In genomic region chr9:31353518-31353917, GRCm38 (mm10) we compare ENCODE assay signal across 24 mouse cellular contexts. TPM values are rescaled to one million over a fixed set of nuclear protein-coding genes. Genes with fewer than 3 reads are reported as not detected.
DNase-seq lines count a peak whose midpoint lies in the region; ATAC-seq and TF ChIP-seq lines count a peak whose summit lies in the region.
"Had no signal": no experiment of that assay in that cellular context is flagged by ENCODE, and none has a peak within 500 bp of the region (broad histone marks: within the 10 kb centered on the region; RNA-seq: fewer than 3 reads in every experiment).

No protein-coding gene starts in this region.

- no peak overlapping the region for H3K4me3 ChIP-seq in liver, adult 2 months (ENCODE audit: insufficient read depth, low read depth, low read length)
- no peak overlapping the region for H3K4me3 ChIP-seq in liver, embryonic 13.5 days (replicated peaks)
- H3K4me3 ChIP-seq in liver, embryonic 15.5 days (replicated peaks): no peak overlapping the region
- 0 out of 2 replicates have a peak overlapping the region, but pooled peaks have one; percentile 19 for H3K4me3 ChIP-seq in liver, postnatal 0 days (ENCODE audit: low read depth, low read length)
- H3K4me3 ChIP-seq: embryonic facial prominence, embryonic 10.5 days; embryonic facial prominence, embryonic 12.5 days; forebrain, embryonic 13.5 days had no signal

- no peaks in the 10 kb centered on the region for H3K27me3 ChIP-seq in liver, adult 2 months (ENCODE audit: control insufficient read depth, insufficient read depth, low read length)
- H3K27me3 ChIP-seq in liver, embryonic 13.5 days: no peaks in the 10 kb centered on the region
- H3K27me3 ChIP-seq in liver, embryonic 15.5 days: no peaks in the 10 kb centered on the region
- H3K27me3 ChIP-seq in liver, postnatal 0 days (ENCODE audit: insufficient read depth, low read length): no peaks in the 10 kb centered on the region
- H3K27me3 ChIP-seq: CH12.LX; embryonic facial prominence, embryonic 12.5 days; forebrain, embryonic 13.5 days; Patski had no signal

- no peak overlapping the region for H3K27ac ChIP-seq in liver, adult 2 months (replicated peaks; ENCODE audit: insufficient read depth, low read depth, low read length)
- no peak overlapping the region for H3K27ac ChIP-seq in liver, embryonic 13.5 days
- H3K27ac ChIP-seq in liver, embryonic 15.5 days (replicated peaks): peak overlapping the region; percentile 57
- peak overlapping the region; percentile 77 for H3K27ac ChIP-seq in liver, postnatal 0 days (ENCODE audit: low read depth)
- H3K27ac ChIP-seq: embryonic facial prominence, embryonic 10.5 days; embryonic facial prominence, embryonic 12.5 days; forebrain, embryonic 13.5 days had no signal

- H3K4me2 ChIP-seq in liver, embryonic 13.5 days: peak overlapping the region; percentile 7; the same call in 1 of the 2 replicates
- no peak overlapping the region; the same call in 1 of the 2 replicates for H3K4me2 ChIP-seq in liver, embryonic 15.5 days
- peak overlapping the region; percentile 56 for H3K4me2 ChIP-seq in liver, postnatal 0 days (ENCODE audit: low read depth, low read length)
- H3K4me2 ChIP-seq: embryonic facial prominence, embryonic 12.5 days; forebrain, embryonic 13.5 days had no signal

- no peaks in the 10 kb centered on the region for H3K79me2 ChIP-seq in liver, adult 2 months (ENCODE audit: control insufficient read depth, insufficient read depth, low read length)

- WGBS in liver, adult 2 months: 23% methylated on average over 10 of the region's 10 CpGs
- 74% methylated on average over 10 of the region's 10 CpGs for WGBS in liver, embryonic 13.5 days (ENCODE audit: insufficient replicate concordance)
- WGBS in liver, embryonic 15.5 days (ENCODE audit: insufficient replicate concordance): 79% methylated on average over 10 of the region's 10 CpGs
- WGBS in liver, postnatal 0 days (ENCODE audit: insufficient replicate concordance): 66% methylated on average over 10 of the region's 10 CpGs

- no peaks in the 10 kb centered on the region for H3K9me3 ChIP-seq in liver, embryonic 13.5 days (replicated peaks)
- no peaks in the 10 kb centered on the region for H3K9me3 ChIP-seq in liver, embryonic 15.5 days (replicated peaks)
- H3K9me3 ChIP-seq in liver, postnatal 0 days (ENCODE audit: low read length): no peaks in the 10 kb centered on the region
- H3K9me3 ChIP-seq: embryonic facial prominence, embryonic 10.5 days; embryonic facial prominence, embryonic 12.5 days; forebrain, embryonic 13.5 days; G1E had no signal

- no peak; the same call in 1 of the 2 replicates for TF ChIP-seq EP300 in liver, postnatal 0 days (IDR thresholded peaks at IDR 0.05; ENCODE audit: low read depth)

- TF ChIP-seq CTCF in liver, adult 2 months (IDR thresholded peaks at IDR 0.05; ENCODE audit: low read depth, low read length): no peak
- no peak for TF ChIP-seq CTCF in liver, postnatal 0 days (IDR thresholded peaks at IDR 0.05; ENCODE audit: low read depth)

- ATAC-seq in liver, embryonic 13.5 days (ENCODE audit: low read depth): peak; percentile 39; the same call in 1 of the 2 replicates
- ATAC-seq in liver, embryonic 15.5 days (ENCODE audit: insufficient read depth): peak; percentile 45; the same call in 1 of the 2 replicates
- ATAC-seq in liver, postnatal 0 days: peak; percentile 89
- ATAC-seq: activated CD4-positive, CD25-positive, alpha-beta regulatory T cell, adult 4 months; CD4-positive, CD25-positive, alpha-beta regulatory T cell, adult 4 months; forebrain, embryonic 13.5 days; Patski had no signal

- no peak overlapping the region for H3K9ac ChIP-seq in liver, adult 2 months (ENCODE audit: low read depth, low read length)
- H3K9ac ChIP-seq in liver, embryonic 13.5 days: no peak overlapping the region
- H3K9ac ChIP-seq in liver, embryonic 15.5 days: no peak overlapping the region
- no peak overlapping the region for H3K9ac ChIP-seq in liver, postnatal 0 days (replicated peaks)
- H3K9ac ChIP-seq: embryonic facial prominence, embryonic 12.5 days; forebrain, embryonic 13.5 days had no signal

- H3K4me1 ChIP-seq in liver, adult 2 months (ENCODE audit: control insufficient read depth, insufficient read depth, low read length): peaks cover 6% of the 10 kb centered on the region
- peaks cover 4% of the 10 kb centered on the region; the same call in 1 of the 2 replicates for H3K4me1 ChIP-seq in liver, embryonic 13.5 days (replicated peaks)
- 0 out of 2 replicates have a peak, but pooled peaks cover 7% of the 10 kb centered on the region for H3K4me1 ChIP-seq in liver, embryonic 15.5 days (replicated peaks)
- peaks cover 7% of the 10 kb centered on the region; the same call in 1 of the 2 replicates for H3K4me1 ChIP-seq in liver, postnatal 0 days (ENCODE audit: insufficient read depth)
- H3K4me1 ChIP-seq: embryonic facial prominence, embryonic 10.5 days; embryonic facial prominence, embryonic 12.5 days; forebrain, embryonic 13.5 days had no signal

- no peak for TF ChIP-seq POLR2A in liver, adult 2 months (IDR thresholded peaks at IDR 0.05; ENCODE audit: extremely low read depth, insufficient read depth, low read length)

- H3K36me3 ChIP-seq in liver, adult 2 months (ENCODE audit: control insufficient read depth, insufficient read depth, low read length): peaks cover 3% of the 10 kb centered on the region; the same call in 1 of the 2 replicates
- H3K36me3 ChIP-seq in liver, embryonic 13.5 days: peaks cover 66% of the 10 kb centered on the region
- H3K36me3 ChIP-seq in liver, embryonic 15.5 days (replicated peaks): peaks cover 45% of the 10 kb centered on the region
- H3K36me3 ChIP-seq in liver, postnatal 0 days (replicated peaks; ENCODE audit: insufficient read depth, low read length): 0 out of 2 replicates have a peak, but pooled peaks cover 3% of the 10 kb centered on the region

- DNase-seq in liver, adult 2 months (ENCODE audit: extremely low read depth, low read depth, low spot score): peak; percentile 16
- DNase-seq in liver: no peak
- no peak for DNase-seq in liver, embryonic 13.5 days
- DNase-seq in liver, postnatal 0 days: peak; percentile 80
- no peak for DNase-seq in heart, adult 8-10 months (ENCODE audit: low spot score)
- DNase-seq in ovary, postnatal 10 days (ENCODE audit: low spot score): no peak
- DNase-seq: adrenal gland, adult 8-10 months; adrenal gland, postnatal 14 days; adrenal gland, postnatal 36 days; B cell, adult 2 months; cerebellum, adult 11-12 months; cerebellum, adult 2 months; cerebellum, adult 9-10 months; cerebellum, postnatal 10 days; cerebellum, postnatal 25 days had no signal

RNA-seq across cellular contexts. Expression of gene Nfrkb, which starts 32.5 kb away (rescaled TPM):
- 6.6 and 8.6 TPM in 2 replicates for total RNA-seq in liver, adult 2 months (2014; rRNA removed)
- 5.6 and 8.2 TPM in 2 replicates for polyA plus RNA-seq in liver, adult 2 months (2012; rRNA removed)
- polyA plus RNA-seq in liver, embryonic 13.5 days (2015; fragmentation: Nextera tagmentation; extraction: Ambion mirVana): 5.8 and 6.7 TPM in 2 replicates
- polyA plus RNA-seq in liver, embryonic 15.5 days (2015; fragmentation: Nextera tagmentation; extraction: Ambion mirVana): 5.7 and 6.1 TPM in 2 replicates
- polyA plus RNA-seq in liver, postnatal 0 days (2015; fragmentation: Nextera tagmentation; extraction: Ambion mirVana): 5.3 TPM in 2 replicates
- 10 to 100 TPM in 1 of 4 experiments, 1 to 10 TPM in 3; 8.0 to 12.1 (median 9.0) TPM for total RNA-seq in heart, adult 8-10 months (2022)

Comparison
In these comparisons a context has a peak if more than half of its experiments do, and no peak if none do; other contexts are left out.
1. DNase-seq: peak in liver, adult 2 months (single experiment) and liver, postnatal 0 days (single experiment); none in liver (single experiment), liver, embryonic 13.5 days (single experiment), heart, adult 8-10 months (single experiment) and ovary, postnatal 10 days (single experiment).
2. H3K27ac ChIP-seq: peak in liver, embryonic 15.5 days (single experiment) and liver, postnatal 0 days (single experiment); none in liver, adult 2 months (single experiment) and liver, embryonic 13.5 days (single experiment).
3. ATAC-seq: peak in every context shown above with its lines; median percentile 89 in liver, postnatal 0 days; 45 in liver, embryonic 15.5 days; 39 in liver, embryonic 13.5 days.